Mouse (Mus musculus) CD4-positive, CD25-positive, alpha-beta regulatory T cell, adult 2 months (primary cell): ENCODE data around the gene Dmxl2.
A peak's percentile ranks its signal among the peaks of the same experiment; 100 is the strongest.

ENCODE experiments used
- DNase-seq: peaks from one replicate; pipeline ENCODE4 v3.0.0-alpha.2; 2012; ENCODE audit warnings: low read depth, low spot score

Gene Dmxl2

GRCm38 (mm10) chr9:54501453-54502110, at the start of gene Dmxl2:
TSS of gene Dmxl2 (minus strand) at chr9:54501626.
- peak; percentile 38 for DNase-seq

- DNase-seq, result no peak
Observed at GRCm38 (mm10) chr9:54549433-54549832, 48.0 kb upstream of the Dmxl2 start.

GRCm38 (mm10) chr9:54547536-54547935, 46.1 kb upstream of the Dmxl2 start:
- peak; percentile 71 for DNase-seq

- no peak for DNase-seq
Observed at GRCm38 (mm10) chr9:54544954-54545315, 43.5 kb upstream of the Dmxl2 start.

- no peak for DNase-seq
Observed at GRCm38 (mm10) chr9:54544212-54544953, 43.0 kb upstream of the Dmxl2 start.

GRCm38 (mm10) chr9:54540801-54541200, 39.4 kb upstream of the Dmxl2 start:
- DNase-seq, result no peak

- DNase-seq, result no peak
Observed at GRCm38 (mm10) chr9:54538684-54539083, 37.3 kb upstream of the Dmxl2 start, which contains the start of gene Sh2d7. TSS of gene Sh2d7 (plus strand) at chr9:54538984.

- no peak for DNase-seq
Observed at GRCm38 (mm10) chr9:54538244-54538643, 36.8 kb upstream of the Dmxl2 start.

GRCm38 (mm10) chr9:54537480-54537879, 36.1 kb upstream of the Dmxl2 start:
- no peak for DNase-seq

GRCm38 (mm10) chr9:54537030-54537429, 35.6 kb upstream of the Dmxl2 start:
- DNase-seq, result no peak

- no peak for DNase-seq
Observed at GRCm38 (mm10) chr9:54536236-54536635, 34.8 kb upstream of the Dmxl2 start.

- DNase-seq, result no peak
Observed at GRCm38 (mm10) chr9:54533975-54534374, 32.5 kb upstream of the Dmxl2 start.

- no peak for DNase-seq
Observed at GRCm38 (mm10) chr9:54532926-54533325, 31.5 kb upstream of the Dmxl2 start.

GRCm38 (mm10) chr9:54531421-54531820, 30.0 kb upstream of the Dmxl2 start:
- no peak for DNase-seq

GRCm38 (mm10) chr9:54530836-54531235, 29.4 kb upstream of the Dmxl2 start:
- no peak for DNase-seq

- DNase-seq, result no peak
Observed at GRCm38 (mm10) chr9:54529950-54530349, 28.5 kb upstream of the Dmxl2 start.

- DNase-seq, result no peak
Observed at GRCm38 (mm10) chr9:54527694-54528093, 26.3 kb upstream of the Dmxl2 start.

GRCm38 (mm10) chr9:54520286-54520685, 18.9 kb upstream of the Dmxl2 start:
- no peak for DNase-seq

- no peak for DNase-seq
Observed at GRCm38 (mm10) chr9:54518921-54519320, 17.5 kb upstream of the Dmxl2 start.

- DNase-seq, result no peak
Observed at GRCm38 (mm10) chr9:54515991-54516390, 14.6 kb upstream of the Dmxl2 start.

- no peak for DNase-seq
Observed at GRCm38 (mm10) chr9:54502873-54503272, 1.4 kb upstream of the Dmxl2 start.

GRCm38 (mm10) chr9:54502111-54502495, 677 bp upstream of the Dmxl2 start:
- DNase-seq, result no peak

- DNase-seq, result no peak
Observed at GRCm38 (mm10) chr9:54500832-54501452, 484 bp downstream of the Dmxl2 start.
